Mouse (Mus musculus) embryonic facial prominence, embryonic 12.5 days (tissue): ENCODE measurements around the gene Immp2l. TPM values are rescaled to one million over a fixed set of nuclear protein-coding genes. Genes with fewer than 3 reads are reported as not detected.

Source experiments
- ATAC-seq: fragments of 200-750 bp; cut with Nextera tagmentation; 2 replicates; pipeline ENCODE4 v1.8.0; 2017; ENCODE audit not compliant: insufficient number of reproducible peaks, insufficient read depth, low FRiP score, low TSS enrichment
- H3K27ac ChIP-seq: fragments of 300-500 bp; sonication (generic); 2 replicates; pipeline ENCODE4 v1.5.1; 2016; ENCODE audit warnings: mild to moderate bottlenecking
- H3K27me3 ChIP-seq: fragments of 300-500 bp; sonication (generic); 2 replicates; pipeline ENCODE4 v1.6.1; 2016; ENCODE audit warnings: mild to moderate bottlenecking, moderate library complexity
- H3K36me3 ChIP-seq: fragments of 300-500 bp; sonication (generic); 2 replicates; pipeline ENCODE4 v1.6.1; 2016; ENCODE audit warnings: mild to moderate bottlenecking
- H3K4me1 ChIP-seq: fragments of 300-500 bp; sonication (generic); 2 replicates; pipeline ENCODE4 v1.6.1; 2016
- H3K4me2 ChIP-seq: fragments of 300-500 bp; sonication (generic); replicated peaks from 2 replicates; pipeline ENCODE4 v1.6.1; 2016; ENCODE audit warnings: mild to moderate bottlenecking, moderate library complexity
- H3K4me3 ChIP-seq: fragments of 300-500 bp; sonication (generic); 2 replicates; pipeline ENCODE4 v1.5.1; 2016; ENCODE audit warnings: mild to moderate bottlenecking
- H3K9ac ChIP-seq: fragments of 300-500 bp; sonication (generic); 2 replicates; pipeline ENCODE4 v1.6.1; 2016; ENCODE audit warnings: mild to moderate bottlenecking, moderate library complexity
- H3K9me3 ChIP-seq: fragments of 300-500 bp; sonication (generic); 2 replicates; pipeline ENCODE4 v1.6.1; 2016; ENCODE audit warnings: mild to moderate bottlenecking, moderate library complexity
- WGBS: fragments of 180-500 bp; shearing (Covaris S2); methylation state at CpG from one replicate; pipeline ENCODE4 v1.1.7; 2016; 5-methylcytosine and 5-hydroxymethylcytosine counted together
- polyA plus RNA-seq: library from polyadenylated mRNA; unstranded; fragments of >200 nt; fragmentation: Nextera tagmentation; extraction: Ambion mirVana; gene quantifications from 2 replicates; pipeline ENCODE4 v1.2.1, GENCODE M21; 2016

The Immp2l gene
- polyA plus RNA-seq, 1 experiment from 2014 or later = 12.4 TPM

DNA sequence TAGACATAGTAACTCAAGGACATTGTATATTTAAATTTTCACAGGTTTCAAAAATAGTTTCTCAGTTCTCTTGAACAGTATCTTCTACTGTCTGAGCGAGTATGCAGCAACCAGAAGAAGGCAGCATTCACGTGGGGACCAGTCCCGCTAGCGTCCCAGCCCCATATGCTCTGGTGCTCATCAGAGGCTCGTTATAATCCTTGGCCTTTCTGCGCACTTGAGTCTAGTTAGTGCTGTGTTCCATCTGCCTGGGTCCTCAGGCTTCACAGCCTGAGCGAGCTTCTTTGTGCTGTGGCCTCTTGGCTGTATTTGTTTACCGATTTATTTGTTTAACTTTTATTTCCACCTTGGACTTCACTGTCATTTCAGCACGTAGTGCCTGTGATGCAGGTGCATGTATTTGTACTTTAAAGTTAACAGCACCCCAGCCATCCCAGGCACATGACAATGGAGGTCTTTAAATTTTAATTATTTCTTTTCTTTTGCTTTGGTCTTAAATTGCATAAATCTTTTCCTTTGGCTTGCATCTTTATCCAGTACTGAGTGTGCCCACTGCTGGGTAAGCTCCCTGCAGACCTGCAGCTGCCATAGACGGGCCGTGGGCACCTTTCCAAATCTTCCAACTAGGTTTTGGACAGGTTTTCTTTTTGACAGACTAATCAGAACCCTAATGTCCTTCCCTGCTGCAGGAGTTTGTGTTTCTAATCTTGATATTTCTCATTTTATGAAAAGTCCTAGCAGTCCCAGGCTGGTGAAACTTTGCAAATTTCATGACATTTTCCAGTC, 30.3 kb downstream of the Immp2l start:
- H3K27me3 ChIP-seq = no peaks in the 10 kb centered on the region
- no peaks in the 10 kb centered on the region for H3K36me3 ChIP-seq
- H3K4me3 ChIP-seq = no peak overlapping the region
- no peak overlapping the region for H3K4me2 ChIP-seq
- ATAC-seq = no peak
- H3K9ac ChIP-seq = no peak overlapping the region
- no peak overlapping the region for H3K27ac ChIP-seq
- H3K9me3 ChIP-seq = no peaks in the 10 kb centered on the region
- H3K4me1 ChIP-seq = no peaks in the 10 kb centered on the region
- 83% methylated on average over 11 of the region's 11 CpGs for WGBS

DNA sequence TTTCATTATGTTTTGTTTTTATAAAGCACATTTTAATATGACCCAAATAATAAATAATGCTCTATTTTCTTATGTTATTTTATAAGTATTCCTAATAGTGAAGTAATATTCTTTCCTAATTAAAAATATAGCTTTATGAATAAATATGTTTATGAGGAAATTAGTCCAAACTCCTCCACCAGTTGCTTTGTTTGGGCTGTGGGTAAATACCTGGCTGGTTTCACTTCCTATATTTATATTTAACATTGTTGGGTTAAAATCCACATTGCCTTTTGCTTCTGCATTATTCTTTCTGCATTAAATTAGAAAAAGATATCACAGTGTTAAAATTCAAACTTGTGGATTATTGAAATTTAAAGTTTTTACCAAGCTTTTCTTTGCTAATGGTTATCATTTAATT, 32.1 kb downstream of the Immp2l start:
- no peak overlapping the region for H3K4me2 ChIP-seq
- H3K9ac ChIP-seq = no peak overlapping the region
- no peak overlapping the region for H3K4me3 ChIP-seq
- no peaks in the 10 kb centered on the region for H3K4me1 ChIP-seq
- no peaks in the 10 kb centered on the region for H3K27me3 ChIP-seq
- ATAC-seq = no peak
- H3K27ac ChIP-seq = no peak overlapping the region
- H3K9me3 ChIP-seq = no peaks in the 10 kb centered on the region
- no peaks in the 10 kb centered on the region for H3K36me3 ChIP-seq

DNA sequence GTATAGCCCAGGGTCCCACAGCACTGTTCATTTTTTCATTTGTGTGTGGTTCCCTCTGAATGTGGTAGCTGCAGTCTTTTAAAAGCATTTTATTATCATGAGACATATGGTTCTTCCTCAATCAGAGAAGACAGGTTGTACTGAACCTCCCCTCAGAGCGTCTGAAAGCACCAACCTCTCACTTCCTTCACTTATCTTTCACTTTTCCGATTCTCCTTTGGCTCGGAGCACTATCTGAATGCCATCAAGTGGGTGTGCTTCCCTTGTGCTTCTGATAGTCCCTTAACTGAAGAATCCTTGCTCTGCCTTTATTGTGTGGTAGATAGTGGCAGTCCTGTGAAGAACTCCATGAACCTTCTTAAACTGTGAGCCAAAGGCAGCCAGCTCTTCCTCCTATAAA, 39.4 kb downstream of the Immp2l start:
- Histone ChIP-seq H3K9ac (no peak overlapping the region), H3K4me1 (no peaks in the 10 kb centered on the region), H3K36me3 (no peaks in the 10 kb centered on the region), H3K27ac (no peak overlapping the region), H3K4me3 (no peak overlapping the region), H3K27me3 (no peaks in the 10 kb centered on the region), H3K9me3 (no peaks in the 10 kb centered on the region), H3K4me2 (no peak overlapping the region)
- WGBS = 85% methylated on average over 3 of the region's 3 CpGs
- no peak for ATAC-seq

DNA sequence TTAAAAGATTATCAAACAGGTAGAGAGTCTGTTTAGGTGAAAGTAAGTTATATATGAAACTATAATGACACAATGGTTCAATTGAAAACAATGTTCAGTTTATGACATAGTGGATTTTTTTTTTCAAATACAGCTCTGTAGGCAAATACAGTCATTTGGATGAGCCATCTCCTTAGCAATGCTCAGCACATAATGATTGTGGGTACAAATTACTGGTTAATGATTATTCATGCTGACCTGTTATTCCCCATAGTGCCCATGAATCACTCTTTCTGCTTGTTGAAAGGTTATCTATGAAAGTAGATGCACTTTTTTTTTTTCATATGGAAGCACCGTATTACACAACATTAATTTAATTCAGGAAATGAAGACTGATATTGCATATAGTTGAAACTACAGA, 58.0 kb downstream of the Immp2l start:
- no peak overlapping the region for H3K4me2 ChIP-seq
- H3K9me3 ChIP-seq = no peaks in the 10 kb centered on the region
- H3K9ac ChIP-seq = no peak overlapping the region
- 86% methylated on average over 1 of the region's 1 CpGs for WGBS
- H3K4me1 ChIP-seq = no peaks in the 10 kb centered on the region
- no peak for ATAC-seq
- H3K4me3 ChIP-seq = no peak overlapping the region
- no peak overlapping the region for H3K27ac ChIP-seq
- no peaks in the 10 kb centered on the region for H3K36me3 ChIP-seq
- H3K27me3 ChIP-seq = no peaks in the 10 kb centered on the region

DNA sequence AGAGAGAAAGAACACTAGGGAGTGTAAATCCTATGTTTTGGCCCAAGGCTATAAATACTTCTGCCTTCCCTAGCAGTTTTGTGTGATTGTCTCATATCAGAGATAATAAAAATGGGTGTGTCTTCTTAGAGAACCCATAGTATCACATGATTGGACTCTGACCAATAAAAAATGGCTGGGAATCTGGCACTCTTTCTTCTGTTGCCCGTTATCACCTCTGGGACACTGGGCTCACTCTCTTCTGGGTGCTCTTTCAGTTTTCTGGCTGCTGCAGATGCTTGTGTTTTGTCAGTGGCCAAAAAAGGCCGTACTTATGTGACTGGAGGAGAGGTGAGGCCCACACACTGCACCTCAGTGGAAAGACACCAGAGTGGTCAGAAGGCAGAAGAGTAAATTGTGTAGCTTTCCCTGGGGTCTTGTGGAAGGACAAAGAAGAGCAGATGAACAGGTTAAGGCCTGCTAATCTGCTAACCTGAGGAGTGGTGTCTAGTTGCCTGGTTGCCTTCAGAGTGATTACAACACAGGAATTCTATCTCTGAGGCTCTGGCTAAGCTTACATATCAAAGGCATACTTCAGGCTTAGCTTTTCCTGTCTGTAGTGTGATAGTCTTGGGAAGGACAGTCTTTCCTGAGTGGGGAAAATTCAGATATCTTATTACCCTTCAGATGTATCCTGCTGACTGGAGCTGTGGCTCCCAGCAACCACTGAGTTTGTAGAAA, 60.6 kb downstream of the Immp2l start:
- Histone ChIP-seq H3K27ac (no peak overlapping the region), H3K4me3 (no peak overlapping the region), H3K9me3 (no peaks in the 10 kb centered on the region), H3K4me2 (no peak overlapping the region), H3K4me1 (no peaks in the 10 kb centered on the region), H3K27me3 (no peaks in the 10 kb centered on the region), H3K36me3 (no peaks in the 10 kb centered on the region), H3K9ac (no peak overlapping the region)
- ATAC-seq = peak; percentile 15; the same call in 1 of the 2 replicates
- 77% methylated on average over 2 of the region's 2 CpGs for WGBS

DNA sequence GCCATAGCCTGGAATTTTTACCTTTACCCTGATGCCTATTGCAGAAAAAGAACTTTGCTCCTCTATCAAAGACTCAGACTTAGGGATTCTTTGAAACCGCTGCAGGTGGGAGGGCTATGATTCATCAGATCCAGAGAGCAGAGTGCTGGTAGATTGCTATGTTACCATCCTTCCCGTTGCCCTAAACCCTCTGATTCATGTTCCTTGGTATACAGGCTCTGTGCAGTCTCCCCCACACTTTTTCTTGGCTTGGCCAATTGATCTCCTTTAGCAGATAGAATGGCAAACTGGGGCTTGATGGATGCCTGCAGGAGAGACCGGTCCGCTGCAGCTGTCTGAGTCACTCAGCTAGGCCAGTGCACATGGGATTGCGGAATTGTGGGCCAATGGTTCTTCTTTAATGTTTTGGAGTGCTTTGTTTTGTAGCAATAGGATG, 66.1 kb downstream of the Immp2l start:
- Histone ChIP-seq H3K27ac (no peak overlapping the region), H3K4me1 (no peaks in the 10 kb centered on the region), H3K4me3 (no peak overlapping the region), H3K27me3 (no peaks in the 10 kb centered on the region), H3K36me3 (no peaks in the 10 kb centered on the region), H3K9me3 (no peaks in the 10 kb centered on the region), H3K9ac (no peak overlapping the region), H3K4me2 (no peak overlapping the region)
- WGBS = 87% methylated on average over 5 of the region's 5 CpGs
- ATAC-seq = no peak

DNA sequence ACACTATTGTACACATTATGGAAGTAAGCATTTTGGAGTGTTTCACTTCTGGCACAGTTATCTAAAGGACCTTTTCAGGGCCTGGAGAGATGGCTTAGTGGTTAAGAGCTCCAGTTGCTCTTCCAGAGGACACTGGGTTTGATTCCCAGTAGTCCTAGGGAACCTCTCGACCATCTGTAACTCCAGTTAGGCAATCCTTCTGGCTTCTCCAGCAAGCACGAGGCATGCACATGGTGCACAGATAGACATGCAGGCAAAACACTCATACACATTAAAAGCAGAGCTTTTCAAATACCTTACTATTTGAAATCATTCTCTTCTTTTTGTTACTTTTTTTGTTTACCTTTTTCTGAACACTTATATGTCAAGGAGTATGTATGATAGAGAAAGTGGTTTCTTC, 66.9 kb downstream of the Immp2l start:
- Histone ChIP-seq H3K36me3 (no peaks in the 10 kb centered on the region), H3K4me3 (no peak overlapping the region), H3K9me3 (no peaks in the 10 kb centered on the region), H3K27ac (no peak overlapping the region), H3K9ac (no peak overlapping the region), H3K4me1 (no peaks in the 10 kb centered on the region), H3K4me2 (no peak overlapping the region), H3K27me3 (no peaks in the 10 kb centered on the region)
- WGBS = 83% methylated on average over 2 of the region's 2 CpGs
- no peak for ATAC-seq

- no peak for ATAC-seq
- no peak overlapping the region for H3K4me3 ChIP-seq
- 71% methylated on average over 2 of the region's 2 CpGs for WGBS
- H3K4me2 ChIP-seq = no peak overlapping the region
- H3K4me1 ChIP-seq = no peaks in the 10 kb centered on the region
- no peaks in the 10 kb centered on the region for H3K27me3 ChIP-seq
- no peak overlapping the region for H3K9ac ChIP-seq
- H3K9me3 ChIP-seq = no peaks in the 10 kb centered on the region
- H3K36me3 ChIP-seq = no peaks in the 10 kb centered on the region
- no peak overlapping the region for H3K27ac ChIP-seq
These were observed 67.4 kb downstream of the Immp2l start for GRCm38 (mm10) chr12:41091316-41091715.

GRCm38 (mm10) chr12:41096045-41096444, 72.2 kb downstream of the Immp2l start:
- ATAC-seq = no peak
- Histone ChIP-seq H3K4me1 (no peaks in the 10 kb centered on the region), H3K4me2 (no peak overlapping the region), H3K27me3 (no peaks in the 10 kb centered on the region), H3K9me3 (no peaks in the 10 kb centered on the region), H3K9ac (no peak overlapping the region), H3K36me3 (no peaks in the 10 kb centered on the region), H3K4me3 (no peak overlapping the region), H3K27ac (no peak overlapping the region)
- WGBS = 41% methylated on average over 4 of the region's 4 CpGs

- H3K4me3 ChIP-seq = no peak overlapping the region
- H3K36me3 ChIP-seq = no peaks in the 10 kb centered on the region
- no peaks in the 10 kb centered on the region for H3K4me1 ChIP-seq
- no peak overlapping the region for H3K27ac ChIP-seq
- ATAC-seq = no peak
- 51% methylated on average over 5 of the region's 5 CpGs for WGBS
- no peaks in the 10 kb centered on the region for H3K27me3 ChIP-seq
- no peaks in the 10 kb centered on the region; the same call in 1 of the 2 replicates for H3K9me3 ChIP-seq
- no peak overlapping the region for H3K9ac ChIP-seq
- H3K4me2 ChIP-seq = no peak overlapping the region
These were observed 73.5 kb downstream of the Immp2l start for GRCm38 (mm10) chr12:41097406-41097805.

GRCm38 (mm10) chr12:41109011-41109410, 85.1 kb downstream of the Immp2l start:
- WGBS = 42% methylated on average over 2 of the region's 2 CpGs

GRCm38 (mm10) chr12:41111456-41111855, 87.6 kb downstream of the Immp2l start:
- no peak overlapping the region for H3K27ac ChIP-seq
- no peaks in the 10 kb centered on the region for H3K4me1 ChIP-seq
- no peak overlapping the region for H3K9ac ChIP-seq
- no peaks in the 10 kb centered on the region for H3K27me3 ChIP-seq
- 29% methylated on average over 1 of the region's 1 CpGs for WGBS
- no peaks in the 10 kb centered on the region for H3K36me3 ChIP-seq
- ATAC-seq = no peak
- no peak overlapping the region for H3K4me3 ChIP-seq
- H3K9me3 ChIP-seq = no peaks in the 10 kb centered on the region
- H3K4me2 ChIP-seq = no peak overlapping the region

More at GRCm38 (mm10) chr12:41109011-41109410, 85.1 kb downstream of the Immp2l start:
- Histone ChIP-seq H3K9me3 (no peaks in the 10 kb centered on the region), H3K9ac (no peak overlapping the region), H3K27ac (no peak overlapping the region), H3K4me3 (no peak overlapping the region), H3K27me3 (no peaks in the 10 kb centered on the region), H3K36me3 (no peaks in the 10 kb centered on the region), H3K4me2 (no peak overlapping the region), H3K4me1 (no peaks in the 10 kb centered on the region)
- no peak for ATAC-seq
